Mouse (Mus musculus): ENCODE data around the gene Rrp9.

DNA sequence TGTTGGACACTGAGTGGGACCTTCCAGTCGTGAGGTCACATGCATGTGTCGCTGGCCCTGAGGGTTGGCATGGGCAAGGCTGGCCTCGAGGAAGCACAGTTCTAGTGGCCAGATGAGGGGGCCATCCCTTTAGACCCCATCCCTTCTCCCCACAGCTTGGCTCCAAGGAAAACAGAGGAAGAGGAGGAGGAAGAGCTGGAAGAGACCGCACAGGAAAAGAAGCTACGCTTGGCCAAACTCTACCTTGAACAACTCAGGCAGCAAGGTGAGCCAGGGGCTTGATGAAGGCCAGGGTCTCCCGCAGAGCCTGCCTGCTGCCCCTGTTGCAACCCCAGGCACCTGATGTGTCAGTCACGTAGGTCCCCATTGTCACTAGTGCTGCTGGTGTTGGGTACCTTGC is 4.8 kb downstream of the Rrp9 start:
- TF ChIP-seq CTCF (IDR thresholded peaks at IDR 0.05; ENCODE audit: control insufficient read depth, insufficient read depth, insufficient replicate concordance, low read depth, low read length) (no peak), POLR2A (IDR thresholded peaks at IDR 0.05; ENCODE audit: control insufficient read depth, low read depth, low read length) (no peak)

All from testis, adult 2 months (tissue).